10 mouse cellular contexts compared by ENCODE assay signal in the genomic region with DNA sequence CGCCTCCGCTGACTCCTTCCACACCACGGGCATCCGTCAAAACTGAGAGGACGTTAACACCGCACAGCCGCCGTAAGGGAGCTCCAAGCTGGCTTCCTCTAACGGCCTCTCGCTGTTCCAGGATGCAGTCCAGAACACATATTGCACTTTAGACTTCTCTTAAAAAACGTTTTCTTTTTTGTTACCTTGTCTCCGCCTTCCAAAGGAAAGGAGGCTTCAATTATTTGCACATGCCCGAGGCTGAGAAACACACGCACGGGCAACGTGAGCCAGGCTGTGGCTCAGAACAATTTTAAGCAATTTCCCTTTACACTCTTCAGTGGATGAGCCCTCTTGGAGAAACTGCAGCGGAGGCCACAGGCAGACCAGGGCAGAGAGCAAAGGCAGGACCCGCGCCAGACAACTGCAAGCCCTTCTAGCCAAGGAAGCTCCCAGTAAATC. TPM values are rescaled to one million over a fixed set of nuclear protein-coding genes. Genes with fewer than 3 reads are reported as not detected.
DNase-seq lines count a peak whose midpoint lies in the region.
"Had no signal": no experiment of that assay in that cellular context is flagged by ENCODE, and none has a peak within 500 bp of the region (broad histone marks: within the 10 kb centered on the region; RNA-seq: fewer than 3 reads in every experiment).

No protein-coding gene starts in this region.

- H3K4me1 ChIP-seq in heart, embryonic 10.5 days = no peaks in the 10 kb centered on the region
- H3K4me1 ChIP-seq in limb, embryonic 10.5 days = peaks cover 45% of the 10 kb centered on the region

- H3K9me3 ChIP-seq in heart, embryonic 10.5 days = no peaks in the 10 kb centered on the region
- H3K9me3 ChIP-seq in limb, embryonic 10.5 days (replicated peaks) = no peaks in the 10 kb centered on the region

- no peaks in the 10 kb centered on the region for H3K36me3 ChIP-seq in heart, embryonic 10.5 days
- no peaks in the 10 kb centered on the region for H3K36me3 ChIP-seq in limb, embryonic 10.5 days

- peak; percentile 86 for DNase-seq in heart, adult 11 months
- DNase-seq in heart, embryonic 10.5 days (ENCODE audit: low spot score) = no peak
- peak; percentile 31 for DNase-seq in ovary, postnatal 36 days (ENCODE audit: low spot score)
- DNase-seq in ovary, adult 18-20 months (ENCODE audit: low spot score) = no peak
- peak; percentile 57 for DNase-seq in limb, embryonic 10.5 days (ENCODE audit: low spot score)
- no peak for DNase-seq in urinary bladder, postnatal 25 days (ENCODE audit: low spot score)
- no peak for DNase-seq in frontal cortex, postnatal 10 days (ENCODE audit: low spot score in 2 of 2)
- DNase-seq in left cerebral cortex, adult 9 months (ENCODE audit: low spot score in 2 of 2) = no peak
- DNase-seq: cerebellum, adult 11 months; heart, postnatal 10 days had no signal

- H3K27ac ChIP-seq in heart, embryonic 10.5 days = no peak overlapping the region
- peak overlapping the region; percentile 50 for H3K27ac ChIP-seq in limb, embryonic 10.5 days

- H3K4me3 ChIP-seq in heart, embryonic 10.5 days = no peak overlapping the region
- H3K4me3 ChIP-seq in limb, embryonic 10.5 days = no peak overlapping the region

- 55% methylated on average over 19 of the region's 19 CpGs for WGBS in heart, embryonic 10.5 days
- WGBS in limb, embryonic 10.5 days = 36% methylated on average over 19 of the region's 19 CpGs

- no peaks in the 10 kb centered on the region for H3K27me3 ChIP-seq in heart, embryonic 10.5 days (ENCODE audit: insufficient read depth, poor library complexity, severe bottlenecking)
- no peaks in the 10 kb centered on the region for H3K27me3 ChIP-seq in limb, embryonic 10.5 days (ENCODE audit: low read depth, poor library complexity, severe bottlenecking)

RNA-seq across cellular contexts. Expression of gene Clmn, which starts 59.1 kb away (rescaled TPM):
- 1.1 and 2.1 TPM in 2 replicates for polyA plus RNA-seq in heart, embryonic 10.5 days (2016; fragmentation: Nextera tagmentation; extraction: Ambion mirVana)
- 2.0 and 3.0 TPM in 2 replicates for polyA plus RNA-seq in limb, embryonic 10.5 days (2016; fragmentation: Nextera tagmentation; extraction: Ambion mirVana)

Comparison
In these comparisons a context has a peak if more than half of its experiments do, and no peak if none do; other contexts are left out.
1. DNase-seq: peak in heart, adult 11 months (single experiment), ovary, postnatal 36 days (single experiment) and limb, embryonic 10.5 days (single experiment); none in heart, embryonic 10.5 days (single experiment), ovary, adult 18-20 months (single experiment), urinary bladder, postnatal 25 days (single experiment), frontal cortex, postnatal 10 days (0 of 2) and left cerebral cortex, adult 9 months (0 of 2).